Mouse (Mus musculus) ES-E14 (cell line): ENCODE data around the gene Trim25. TPM values are rescaled to one million over a fixed set of nuclear protein-coding genes. Genes with fewer than 3 reads are reported as not detected.

Source experiments
- DNase-seq: peaks from one replicate; pipeline ENCODE4 v3.0.0-alpha.2; 2013; ENCODE audit warnings: low read depth, low spot score
- H3K27ac ChIP-seq: 2 replicates; pipeline ENCODE4 v1.5.1; 2012; ENCODE audit warnings: low read depth, mild to moderate bottlenecking, low read length, moderate library complexity, mixed read lengths; ENCODE audit not compliant: poor library complexity, insufficient read depth, severe bottlenecking
- H3K36me3 ChIP-seq: 2 replicates; pipeline ENCODE4 v1.6.1; 2012; ENCODE audit warnings: mild to moderate bottlenecking, low read length, moderate library complexity, mixed read lengths; ENCODE audit not compliant: control insufficient read depth, poor library complexity, insufficient read depth, severe bottlenecking
- H3K4me1 ChIP-seq, 2 experiments: fragments of 150-350 bp in 1 of 2; sonication (generic) in 1 of 2; 2 replicates each; pipeline ENCODE4 v1.6.1; 2012; ENCODE audit warnings: low read length in 2 of 2, mild to moderate bottlenecking in 1 of 2, mixed read lengths in 1 of 2; ENCODE audit not compliant: control insufficient read depth in 2 of 2, insufficient read depth in 2 of 2, poor library complexity in 1 of 2
- H3K4me3 ChIP-seq, 2 experiments: fragments of 150-350 bp in 1 of 2; sonication (generic) in 1 of 2; 2 replicates each; pipeline ENCODE4 v1.5.1; 2012; ENCODE audit warnings: low read length in 2 of 2, low read depth in 1 of 2, mild to moderate bottlenecking in 1 of 2, mixed read lengths in 1 of 2; ENCODE audit not compliant: insufficient read depth in 1 of 2, poor library complexity in 1 of 2, severe bottlenecking in 1 of 2
- H3K9ac ChIP-seq: 2 replicates; pipeline ENCODE4 v1.6.1; 2012; ENCODE audit warnings: low read depth, mild to moderate bottlenecking, low read length, mixed read lengths; ENCODE audit not compliant: poor library complexity, insufficient read depth, severe bottlenecking
- H3K9me3 ChIP-seq: fragments of 150-350 bp; sonication (generic); 2 replicates; pipeline ENCODE4 v1.6.1; 2012; ENCODE audit warnings: low read depth, mild to moderate bottlenecking, low read length; ENCODE audit not compliant: control insufficient read depth, insufficient read depth
- HCFC1 ChIP-seq: IDR thresholded peaks from 2 replicates; pipeline ENCODE4 v1.6.1; 2012; ENCODE audit warnings: low read length, inconsistent platforms, borderline replicate concordance; ENCODE audit not compliant: insufficient read depth
- ZC3H11A ChIP-seq: IDR thresholded peaks from 2 replicates; pipeline ENCODE4 v1.6.1; 2012; ENCODE audit warnings: low read depth, mild to moderate bottlenecking, inconsistent platforms, low read length, borderline replicate concordance
- ZNF384 ChIP-seq: IDR thresholded peaks from 2 replicates; pipeline ENCODE4 v1.6.1; 2012; ENCODE audit warnings: low read depth, low read length, inconsistent platforms
- in situ Hi-C, 2 experiments: fragments of 600-800 bp; cut with MboI; formaldehyde crosslinking; loops; one replicate each; pipeline ENCODE4 v1.15.1; 2025; ENCODE audit warnings: low sequenced_read_pairs in 2 of 2, inconsistent platforms in 1 of 2; ENCODE audit not compliant: unreplicated experiment in 2 of 2
- total RNA-seq: library from RNA; depleted of rRNA; stranded (reverse); fragments of 300-350 nt; gene quantifications from 2 replicates; pipeline ENCODE4 v1.2.3, GENCODE M21; 2012; rRNA removed

Gene Trim25
- total RNA-seq, 1 experiment: 37.8 TPM

GRCm38 (mm10) chr11:89069303-89069702 is 70.1 kb downstream of the Trim25 start:
- Histone ChIP-seq H3K36me3 (no peaks in the 10 kb centered on the region), H3K4me3 (no peak overlapping the region), H3K4me1 (peaks cover 8 to 18% of the 10 kb centered on the region in 2 experiments), H3K9ac (no peak overlapping the region), H3K27ac (no peak overlapping the region; the same call in 1 of the 2 replicates), H3K9me3 (no peaks in the 10 kb centered on the region)
- TF ChIP-seq ZNF384 (no peak), HCFC1 (no peak), ZC3H11A (peak; percentile 50; the same call in 1 of the 2 replicates)
- DNase-seq: peak; percentile 83
- in situ Hi-C loops: no loop called here

Other genes starting within 250 kb of the Trim25 start
- gene Akap1, start 134.8 kb upstream of the Trim25 start, total RNA-seq: 184 and 262 TPM in 2 replicates
- 140 and 208 TPM in 2 replicates for gene Scpep1, start 43.9 kb upstream of the Trim25 start, total RNA-seq
- gene Elobl, start 32.4 kb upstream of the Trim25 start, total RNA-seq: 0.95 and 1.6 TPM in 2 replicates
- gene Coil, start 29.1 kb upstream of the Trim25 start, total RNA-seq: 28.8 and 37.8 TPM in 2 replicates
- 24.2 and 30.4 TPM in 2 replicates for gene Dgke, start 67.5 kb downstream of the Trim25 start, total RNA-seq
- gene Gm525, start 74.5 kb downstream of the Trim25 start, total RNA-seq: 3.6 and 5.9 TPM in 2 replicates